Mouse (Mus musculus) forelimb bud, embryonic 11.5 days (tissue): ENCODE data around the gene Gm38431.
"Not testable (repeated sequence)": the region's sequence is repeated elsewhere in the genome, so short reads cannot be mapped to it uniquely, and the experiment has no call there.

Source experiments
- DNase-seq: peaks from one replicate; pipeline ENCODE4 v3.0.0-alpha.2; 2012; ENCODE audit warnings: low read depth, low spot score

The Gm38431 gene

DNA sequence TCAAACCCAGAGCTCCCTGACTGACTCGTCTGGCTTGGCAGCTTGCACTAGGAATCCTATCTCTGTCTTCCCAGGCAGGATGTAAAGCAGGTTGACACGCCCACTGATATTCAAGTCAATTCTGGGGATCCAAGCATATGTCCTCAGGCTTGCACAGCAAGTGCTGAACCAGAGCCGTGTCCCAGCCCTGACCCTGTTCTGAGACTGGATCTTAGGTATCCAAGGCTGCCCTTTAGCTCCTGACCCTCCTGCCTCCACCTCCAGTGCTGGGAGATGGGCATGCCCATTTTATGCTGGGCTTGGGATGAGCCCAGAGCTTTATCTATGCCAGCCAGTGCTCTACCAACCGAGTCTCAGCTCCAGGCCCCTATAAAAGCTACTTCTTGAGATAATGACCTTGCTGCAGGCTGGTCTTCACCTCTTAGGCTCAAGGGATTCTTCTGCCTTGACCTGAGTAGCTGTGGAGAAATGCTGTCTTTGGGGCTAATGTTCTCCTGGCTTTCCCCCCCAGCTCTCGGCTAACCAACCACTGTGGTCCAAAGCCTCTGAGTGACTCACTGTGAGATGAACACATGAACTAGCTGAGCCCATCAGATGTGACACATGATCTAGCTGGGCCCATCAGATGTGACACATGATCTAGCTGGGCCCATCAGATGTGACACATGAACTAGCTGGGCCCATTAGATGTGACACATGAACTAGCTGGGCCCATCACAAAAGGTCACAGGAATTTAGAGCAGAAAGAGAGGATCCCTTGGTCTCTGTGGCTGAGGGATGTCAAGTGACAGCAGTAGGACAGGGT lies 14.2 kb upstream of the Gm38431 start:
- no peak for DNase-seq

DNA sequence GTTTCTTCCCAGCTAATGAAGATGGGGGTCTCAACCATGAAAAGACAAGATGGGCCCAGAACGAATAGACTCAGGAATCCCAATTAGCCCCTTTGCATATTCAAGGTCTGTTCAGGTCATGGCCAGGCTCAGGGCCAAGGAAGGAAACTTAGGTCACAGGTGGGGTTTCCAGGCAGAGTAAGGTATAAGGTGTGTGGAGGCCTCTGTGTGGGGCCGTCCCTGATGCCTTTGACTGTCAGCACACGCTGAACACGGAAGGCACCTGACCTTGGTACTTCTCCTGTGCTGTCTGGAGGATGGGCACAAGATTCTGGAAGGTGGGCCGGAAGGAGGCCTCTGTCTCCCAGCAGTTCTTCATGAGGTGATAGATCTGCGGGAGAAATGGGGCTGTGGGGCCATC lies 13.0 kb upstream of the Gm38431 start:
- DNase-seq: no peak

DNA sequence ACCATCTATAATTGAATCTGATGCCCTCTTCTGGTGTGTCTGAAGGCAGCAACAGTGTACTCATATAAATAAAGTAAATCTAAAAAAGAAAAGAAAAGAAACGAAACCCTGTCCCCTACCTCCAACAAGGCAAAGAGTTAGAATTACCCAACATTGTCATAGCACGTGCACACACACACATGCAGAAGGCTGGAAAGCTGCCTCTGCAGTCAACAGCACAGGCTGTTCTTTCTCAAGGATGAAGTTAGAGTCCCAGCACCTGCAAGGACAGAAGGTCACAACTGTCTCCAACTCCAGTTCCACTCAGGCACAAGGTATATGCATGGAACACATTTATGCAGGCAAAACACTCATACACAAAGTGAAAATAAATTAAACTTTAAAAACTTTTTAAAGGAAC lies 10.3 kb upstream of the Gm38431 start:
- no peak for DNase-seq

DNA sequence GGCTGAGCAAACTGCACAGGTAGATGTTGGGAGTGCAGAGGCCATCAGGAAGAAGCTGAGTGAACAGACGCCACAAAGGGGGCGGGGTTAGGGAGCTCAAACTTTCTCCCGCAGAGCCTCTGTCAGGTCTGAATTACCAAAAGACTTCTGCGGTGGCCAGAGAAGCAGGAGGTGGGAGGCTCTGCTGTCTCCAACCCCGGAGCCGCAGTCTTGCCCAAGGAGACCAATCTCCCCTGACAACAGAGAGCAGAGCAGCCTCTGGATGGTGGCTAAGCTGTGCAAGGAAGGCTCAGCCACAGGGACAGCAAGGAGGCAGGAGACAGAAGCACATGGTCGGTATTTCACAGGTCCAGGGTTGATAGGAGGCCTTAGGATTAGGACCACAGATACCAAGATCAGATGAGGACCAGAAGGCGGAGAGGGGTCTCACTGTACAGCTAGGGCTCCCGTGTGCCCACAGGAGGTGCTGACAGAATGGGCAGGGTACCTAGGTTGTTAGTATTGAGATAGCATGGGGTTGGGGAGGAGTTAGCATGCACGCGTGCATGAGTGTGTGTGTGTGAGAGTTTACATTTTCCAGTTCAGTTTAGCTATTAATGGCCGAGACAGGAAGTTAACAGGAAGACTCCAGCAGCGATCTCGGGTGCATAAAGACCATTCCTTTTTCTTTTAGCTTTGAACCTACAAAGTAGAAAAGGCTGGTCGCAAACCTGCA lies 8.8 kb upstream of the Gm38431 start:
- no peak for DNase-seq

DNA sequence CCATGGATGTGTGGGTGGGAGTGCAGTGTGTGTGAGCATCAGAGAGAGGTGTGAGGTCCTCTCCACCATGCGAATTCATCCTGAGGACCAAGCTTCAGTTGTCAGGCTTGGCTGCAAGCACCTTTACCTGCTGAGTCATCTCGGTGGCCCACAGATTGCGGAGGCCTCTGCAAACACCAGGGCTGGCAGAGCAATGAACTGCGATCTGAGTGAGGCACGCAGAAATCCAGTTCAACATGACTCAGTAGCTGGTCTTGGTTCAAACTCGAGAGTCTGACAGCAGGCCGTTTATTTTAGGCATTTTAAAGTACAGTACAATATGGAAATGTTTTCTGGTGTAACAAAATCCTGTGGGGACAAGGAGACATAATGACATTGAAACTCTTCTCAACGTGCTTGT lies 6.0 kb upstream of the Gm38431 start:
- DNase-seq: no peak

DNA sequence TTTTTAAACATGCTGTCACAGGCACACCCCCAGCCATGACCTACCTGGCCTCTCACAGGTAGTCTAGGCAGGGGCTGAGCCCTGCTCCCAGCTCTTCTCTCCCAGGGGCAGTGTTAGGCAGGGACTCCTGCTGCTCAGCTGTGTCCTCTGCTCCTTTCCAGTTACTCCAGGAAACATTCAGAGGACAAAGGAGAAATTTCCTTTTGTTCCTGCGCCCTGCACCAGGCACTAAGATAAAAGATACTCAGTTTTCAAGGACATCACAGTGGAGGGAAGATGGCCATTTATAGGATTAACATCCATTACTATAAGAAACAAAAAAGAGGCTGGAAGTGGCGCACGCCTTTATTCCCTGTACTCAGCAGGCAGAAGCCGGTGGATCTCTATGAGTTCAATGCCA lies 4.2 kb upstream of the Gm38431 start:
- DNase-seq: no peak

DNA sequence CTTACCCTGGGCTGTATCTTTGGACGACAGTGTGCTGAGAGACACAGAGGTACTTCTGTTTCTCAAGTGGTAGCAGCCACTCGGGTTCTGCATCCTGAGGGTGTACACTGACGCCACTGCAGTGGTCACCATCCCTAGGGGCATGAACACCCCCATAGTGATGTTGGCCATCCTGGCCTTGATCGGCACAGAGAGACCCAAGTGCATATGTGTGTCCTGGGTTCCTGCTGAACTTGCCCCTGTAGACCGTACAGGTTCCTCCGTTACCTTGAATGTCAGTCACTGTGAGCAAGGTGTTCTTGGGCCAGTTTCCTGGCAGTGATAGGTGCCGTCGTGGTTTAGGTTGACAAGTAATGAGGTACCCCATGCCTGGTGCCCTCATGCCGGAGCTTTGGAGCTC lies 1.6 kb upstream of the Gm38431 start:
- no peak for DNase-seq

DNA sequence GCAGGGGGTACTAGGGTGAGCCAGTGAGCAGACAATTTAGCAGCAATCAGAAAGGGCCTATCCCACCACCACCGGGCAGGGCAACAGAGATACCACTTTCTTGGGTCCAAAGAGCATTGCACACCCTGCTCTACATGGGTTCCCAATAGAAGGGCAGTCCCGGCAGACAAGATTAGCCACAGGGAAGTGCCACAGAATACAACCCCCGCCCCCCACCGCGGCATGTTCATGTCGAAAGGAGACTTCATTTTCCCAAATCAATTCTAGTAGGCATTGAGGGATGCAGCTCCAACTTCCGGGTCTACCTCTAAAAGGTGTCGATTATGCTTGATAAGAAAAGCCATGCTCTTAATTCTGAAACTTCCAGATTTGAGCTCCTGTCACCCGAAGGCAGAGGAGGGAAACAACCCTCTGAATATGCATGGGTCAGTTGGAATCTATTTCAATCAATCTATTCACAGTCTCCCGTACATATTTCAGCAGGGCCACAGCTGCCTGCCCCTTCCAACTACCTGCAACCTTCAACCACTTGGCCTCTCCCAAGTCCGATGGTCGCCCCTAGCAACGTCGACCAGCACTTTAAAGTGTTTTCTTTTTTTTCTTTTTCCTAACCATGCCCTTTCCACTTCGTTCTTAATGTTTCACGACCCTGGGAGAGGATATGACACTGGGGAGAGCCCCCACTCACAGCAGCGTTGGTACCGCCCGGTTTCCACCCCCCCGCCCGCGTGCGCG lies 658 bp downstream of the Gm38431 start:
- no peak for DNase-seq

DNA sequence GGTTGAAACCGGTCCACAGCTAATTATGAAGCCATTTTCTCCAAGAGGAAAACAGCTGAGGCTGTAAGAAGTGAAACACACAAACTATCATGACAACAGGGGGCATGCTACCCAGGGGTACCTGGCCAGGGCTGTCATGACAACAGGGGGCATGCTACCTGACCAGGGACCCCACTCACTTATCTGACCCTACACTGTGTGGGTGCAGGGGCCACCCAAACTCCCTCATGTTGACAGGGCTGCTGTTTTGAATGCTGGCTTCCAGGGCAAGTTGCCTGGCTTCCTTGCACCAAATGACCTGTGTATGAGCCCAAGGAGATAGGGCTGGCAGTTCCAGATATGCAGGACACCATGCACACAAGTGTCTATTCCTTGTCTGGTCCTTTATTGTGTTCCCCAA lies 1.3 kb downstream of the Gm38431 start:
- DNase-seq: no peak

DNA sequence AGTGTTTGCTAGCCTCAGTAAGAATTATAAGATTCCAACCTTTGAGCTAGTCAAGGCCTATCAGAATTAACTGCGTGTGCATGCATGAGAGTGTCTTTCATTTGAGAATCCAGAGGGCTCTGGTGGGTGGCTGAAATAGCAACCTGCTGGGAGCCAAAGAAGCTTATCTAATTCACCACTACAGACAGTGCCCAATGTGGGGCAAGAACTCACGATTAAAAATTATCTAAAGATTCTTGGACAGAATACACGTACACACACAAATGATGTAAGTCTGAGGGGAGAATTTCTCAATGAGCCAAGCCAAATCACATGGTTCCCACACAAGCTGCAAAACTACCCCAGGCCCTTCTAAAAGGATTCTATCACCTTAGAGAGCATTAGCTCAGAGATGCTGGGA lies 8.5 kb downstream of the Gm38431 start:
- DNase-seq: no peak

DNA sequence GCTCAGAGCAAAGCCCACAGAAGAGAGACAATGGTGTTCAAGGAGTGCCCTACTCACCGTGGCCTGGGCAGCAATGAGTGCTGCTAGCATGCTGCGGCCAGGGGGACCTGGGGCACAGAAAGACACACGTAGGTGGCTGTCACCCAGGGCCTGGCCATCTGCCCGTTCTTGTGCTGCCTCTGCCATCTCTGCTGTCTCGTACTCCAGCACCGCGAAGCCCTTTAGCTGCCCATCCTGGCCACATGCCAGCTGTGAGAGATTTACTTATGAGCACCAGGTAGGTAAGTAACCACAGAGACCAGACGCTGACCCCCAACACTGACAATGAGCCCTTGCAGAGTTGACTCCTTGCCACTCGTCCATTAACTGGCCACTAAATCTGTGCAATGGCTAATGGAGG lies 10.7 kb downstream of the Gm38431 start:
- DNase-seq: no peak

DNA sequence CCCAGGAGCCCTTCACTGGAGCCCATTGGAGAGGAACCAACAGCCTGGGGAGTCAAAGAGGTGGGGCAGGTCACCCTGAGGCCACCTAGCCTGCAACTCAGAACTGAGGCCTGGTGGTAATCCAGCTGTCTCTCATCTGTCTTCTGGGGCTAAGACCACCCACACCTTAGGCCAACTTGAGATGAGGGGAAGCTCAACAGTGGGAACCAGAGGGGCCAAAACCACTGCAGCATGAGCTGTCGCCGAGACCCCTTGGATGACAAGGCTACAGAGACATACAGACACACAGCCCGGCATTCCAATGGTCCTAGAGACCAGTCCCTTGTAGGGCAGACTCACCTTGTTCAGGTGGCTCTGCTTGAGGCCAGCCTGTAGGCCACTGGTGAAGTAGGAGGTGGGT lies 16.2 kb downstream of the Gm38431 start:
- no peak for DNase-seq

DNA sequence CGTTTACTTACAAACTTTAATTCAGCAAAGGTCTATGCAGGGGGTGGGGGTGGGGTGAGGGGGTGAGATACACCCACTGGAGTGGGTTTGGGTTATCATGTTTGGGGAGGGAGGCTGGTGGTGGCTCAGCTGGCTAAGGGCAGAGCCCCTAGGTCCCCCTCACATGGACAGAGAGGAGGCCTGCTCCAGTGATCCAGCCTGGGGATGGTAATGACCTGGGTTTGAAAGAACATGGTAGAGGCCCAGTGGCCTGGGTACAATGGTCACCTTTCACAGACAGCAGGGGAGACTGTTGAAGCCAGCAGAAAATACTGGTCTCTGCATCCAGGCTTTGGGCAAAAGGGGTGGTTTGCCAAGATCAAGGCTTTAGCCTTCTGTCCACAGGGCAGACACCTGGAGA lies 17.6 kb downstream of the Gm38431 start:
- no peak for DNase-seq

DNA sequence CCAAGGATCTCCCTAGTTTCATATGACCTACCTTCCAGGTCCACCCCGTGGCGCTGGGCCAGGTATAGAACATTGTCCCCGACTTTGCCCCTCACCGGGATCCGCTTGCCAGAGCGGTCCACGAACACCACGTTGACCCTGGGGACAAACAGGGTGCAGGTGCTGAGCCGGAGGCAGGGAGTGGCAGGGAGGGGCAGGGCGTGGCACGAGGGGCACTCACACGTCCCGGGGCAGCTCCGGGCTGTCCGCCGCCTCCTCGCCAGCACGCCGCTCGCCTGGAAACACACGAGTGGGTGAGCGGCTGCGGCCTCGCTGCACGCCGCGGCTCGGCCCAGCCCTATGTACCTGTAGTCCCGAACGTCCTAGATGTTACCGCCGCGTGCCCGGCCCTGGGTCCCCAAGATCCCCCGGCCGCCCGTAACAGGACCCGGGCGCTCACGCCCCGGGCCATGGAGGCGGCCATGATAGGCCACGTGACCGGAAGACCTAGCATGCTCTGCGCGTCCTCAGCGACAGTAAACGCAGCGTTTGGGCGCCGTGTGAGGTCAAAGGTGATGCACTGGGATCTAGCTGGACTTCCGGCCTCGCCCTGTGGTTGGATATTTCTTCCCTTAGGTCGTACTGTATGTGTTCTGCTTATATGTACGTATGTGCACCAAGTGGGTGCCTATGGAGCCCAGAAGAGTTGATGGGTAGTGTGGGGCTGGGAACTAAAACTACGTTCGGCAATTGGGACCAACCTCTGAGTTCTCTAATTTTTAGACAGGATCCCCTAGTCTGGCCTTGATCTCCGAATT lies 18.6 kb downstream of the Gm38431 start, which contains the start of the genes Gm49373 and Fdx1l:
Gm49373 (minus strand) TSS at position 53 of the 797 bp plus-strand sequence.
Fdx1l (minus strand) TSS at position 571 of the 797 bp plus-strand sequence.
- peak; percentile 86 for DNase-seq

DNA sequence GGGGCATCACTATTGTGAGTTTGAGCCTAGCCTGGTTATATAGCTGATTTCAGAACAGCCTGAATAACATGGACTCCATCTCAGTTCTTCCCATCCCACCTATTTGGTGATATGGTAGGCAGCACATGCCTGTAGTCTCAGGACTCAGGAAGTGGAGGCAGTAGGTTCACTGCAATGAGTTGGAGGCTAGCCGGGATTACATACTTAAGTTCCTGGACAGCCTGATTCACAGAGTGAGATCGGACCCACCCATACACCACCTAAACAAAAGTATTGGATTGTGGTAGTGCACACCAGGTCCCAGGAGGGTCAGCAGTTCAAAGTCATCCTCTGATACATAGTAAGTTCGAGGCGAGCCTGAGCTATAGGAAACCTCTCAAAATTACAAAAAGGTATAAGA lies 19.2 kb downstream of the Gm38431 start:
- DNase-seq: peak; percentile 14

DNA sequence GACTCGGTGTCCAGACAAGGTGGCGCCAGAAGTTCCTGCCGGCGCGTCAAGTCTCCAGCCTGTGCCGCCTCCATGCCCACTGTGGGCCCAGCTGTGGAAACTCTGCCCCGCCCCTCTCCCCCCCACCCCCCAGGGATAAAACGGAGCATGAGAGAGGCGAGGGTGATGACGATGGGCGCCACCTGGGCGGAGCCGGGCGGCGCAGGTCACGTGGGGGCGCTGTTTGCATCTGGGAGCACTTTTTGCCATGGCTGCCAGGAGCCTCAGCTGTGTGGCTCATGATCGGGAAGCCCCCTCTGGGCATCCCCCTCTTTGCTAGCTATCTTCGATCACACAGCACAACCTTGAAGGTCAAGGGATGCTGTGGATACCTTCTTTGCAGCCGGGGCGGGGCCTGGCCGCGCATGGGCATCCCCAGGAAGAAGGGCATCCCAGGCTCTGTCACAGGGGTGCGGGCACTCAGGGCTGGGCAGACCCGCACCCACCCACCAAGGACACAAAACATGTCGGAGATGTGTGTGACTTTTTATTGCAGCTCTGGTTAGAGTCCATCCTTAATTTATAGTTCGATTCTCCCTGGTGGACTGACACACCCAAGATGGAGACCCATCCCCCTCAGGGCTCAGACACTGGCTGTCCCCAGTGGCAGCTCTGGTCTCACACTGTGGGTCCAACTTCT lies 24.7 kb downstream of the Gm38431 start, which contains the start of gene Zglp1:
Zglp1 (minus strand) TSS at position 88 of the 679 bp plus-strand sequence.
- no peak for DNase-seq

DNA sequence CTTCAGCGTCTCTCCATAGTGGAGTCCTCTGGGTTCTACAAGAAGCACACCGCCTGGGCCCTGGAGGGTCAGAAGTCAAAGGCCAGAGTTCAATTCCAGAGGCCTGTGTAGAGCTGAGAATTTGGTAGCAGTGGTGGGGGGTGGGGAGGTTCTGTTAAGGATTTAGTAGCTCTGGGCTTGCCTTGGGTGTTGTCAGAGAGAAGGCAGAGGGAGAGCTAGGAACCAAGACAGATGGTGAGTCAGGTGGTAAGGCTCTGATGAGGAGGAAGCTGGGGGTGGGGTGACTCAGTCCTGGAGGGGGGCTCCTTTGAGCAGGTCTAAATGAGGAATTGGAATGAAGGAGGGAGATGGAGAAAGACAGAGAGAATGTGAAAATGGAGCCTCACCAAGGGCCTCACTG lies 28.9 kb downstream of the Gm38431 start:
- DNase-seq: no peak

DNA sequence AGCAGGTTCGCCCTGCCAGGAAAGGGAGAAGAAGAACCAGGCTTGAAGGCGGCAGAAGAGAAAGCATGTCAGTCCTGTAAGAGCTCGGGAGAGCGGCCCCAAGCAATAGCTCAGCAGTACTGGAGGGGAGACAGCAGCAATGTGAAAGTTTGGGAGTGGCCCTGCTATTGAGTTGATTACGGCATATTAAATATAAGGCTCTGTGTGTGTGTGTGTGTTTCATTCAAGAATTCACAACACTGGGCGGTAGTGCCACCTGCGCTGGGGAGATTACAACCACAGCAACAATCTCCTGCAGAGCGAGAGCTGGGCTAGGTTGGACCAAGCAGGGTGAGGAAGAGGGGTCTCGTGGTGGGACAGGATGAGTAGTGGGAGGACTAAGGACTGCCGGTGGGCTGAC lies 40.2 kb downstream of the Gm38431 start:
- DNase-seq: no peak

DNA sequence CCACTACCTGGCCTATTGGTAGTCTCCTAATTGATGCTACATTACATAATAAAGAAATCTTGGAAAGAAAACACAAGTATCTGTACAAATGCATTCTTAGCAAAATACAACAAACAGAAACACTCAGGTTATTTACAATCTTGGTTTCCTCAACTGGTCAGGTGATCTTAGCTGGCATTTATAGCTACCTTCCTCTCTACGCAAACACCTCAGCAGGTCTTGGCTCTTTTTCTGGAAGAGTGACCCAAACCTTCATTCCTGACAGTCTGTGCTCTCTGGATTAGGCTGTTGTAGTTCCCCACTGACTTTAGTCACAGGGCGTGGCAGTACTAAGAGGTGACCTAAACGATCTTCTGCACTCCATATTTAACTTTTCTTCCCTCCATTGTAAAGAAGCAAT lies 46.6 kb downstream of the Gm38431 start:
- DNase-seq: no peak

DNA sequence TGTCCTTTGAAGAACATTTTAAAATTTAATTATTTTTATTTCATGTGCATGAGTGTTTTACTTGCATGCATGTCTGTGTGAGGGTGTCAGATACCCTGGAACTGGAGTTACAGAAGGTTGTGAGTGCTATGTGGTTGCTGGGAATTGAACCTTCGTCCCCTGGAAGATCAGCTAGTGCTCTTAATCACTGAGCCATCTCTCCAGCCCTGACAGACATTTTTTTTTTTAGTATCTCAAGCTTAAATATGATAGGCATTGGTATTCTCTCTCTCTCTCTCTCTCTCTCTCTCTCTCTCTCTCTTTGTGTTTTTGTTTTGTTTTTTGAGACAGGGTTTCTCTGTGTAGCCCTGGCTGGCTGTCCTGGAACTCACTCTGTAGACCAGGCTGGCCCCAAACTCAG lies 47.0 kb downstream of the Gm38431 start:
- DNase-seq: not testable (repeated sequence)

DNA sequence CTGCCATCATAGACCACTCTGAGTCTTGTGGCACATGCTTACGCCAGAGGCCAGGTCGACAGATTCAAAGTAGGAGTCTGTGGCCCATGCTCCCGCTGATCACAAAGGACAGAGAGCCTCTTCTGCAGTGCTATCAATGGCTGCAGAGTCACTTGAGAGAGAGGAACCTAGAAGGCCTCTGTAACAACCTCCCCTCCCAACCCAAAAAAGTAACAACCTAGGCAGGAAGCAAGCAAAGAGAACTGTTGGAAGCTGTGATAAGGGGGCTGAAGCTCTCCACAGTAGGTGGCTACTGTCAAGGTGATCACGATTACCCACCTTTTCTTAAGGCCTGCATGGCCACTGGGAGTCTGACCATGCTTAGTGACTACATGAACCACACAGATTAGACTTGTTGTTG lies 48.2 kb downstream of the Gm38431 start:
- no peak for DNase-seq
